ENCODE assay signal across 24 mouse cellular contexts in the genomic region with DNA sequence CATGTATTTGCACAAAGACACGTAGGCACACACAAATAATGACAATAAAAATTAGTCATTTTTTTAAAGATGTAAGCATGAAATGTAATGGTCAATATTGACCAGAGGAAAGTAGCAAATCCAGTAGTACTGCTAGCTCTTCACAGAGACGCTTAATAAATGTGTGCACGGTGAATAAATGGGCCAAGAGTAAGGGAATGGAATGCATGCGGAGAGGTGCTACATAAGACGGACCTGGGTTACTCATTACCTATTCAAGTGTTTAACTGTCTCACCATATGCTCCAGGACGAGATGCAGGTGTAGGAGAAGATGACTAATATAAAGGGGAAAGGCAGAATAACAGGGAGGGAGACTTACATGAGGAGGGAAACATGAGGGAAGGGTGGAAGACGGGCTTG.
"Had no signal": no experiment of that assay in that cellular context is flagged by ENCODE, and none has a peak within 500 bp of the region (broad histone marks: within the 10 kb centered on the region; RNA-seq: fewer than 3 reads in every experiment).

No protein-coding gene starts in this region.

- H3K9me3 ChIP-seq: heart, embryonic 10.5 days; hindbrain, embryonic 12.5 days; intestine, embryonic 15.5 days had no signal

- H3K27me3 ChIP-seq: heart, embryonic 12.5 days; hindbrain, embryonic 12.5 days; intestine, embryonic 15.5 days; limb, embryonic 12.5 days had no signal

- ATAC-seq: hindbrain, embryonic 16.5 days; inflammation-experienced regulatory T-cells, adult 6 months; intestine, embryonic 15.5 days; intestine, postnatal 0 days had no signal

- H3K27ac ChIP-seq: gastrocnemius, adult 2 months; heart, embryonic 10.5 days; hindbrain, embryonic 10.5 days; hindbrain, embryonic 12.5 days; hindbrain, embryonic 14.5 days; intestine, embryonic 15.5 days; layer of hippocampus, adult 2 months; left cerebral cortex, adult 2 months; limb, embryonic 12.5 days had no signal

- H3K4me1 ChIP-seq: heart, embryonic 10.5 days; heart, embryonic 12.5 days; hindbrain, embryonic 10.5 days; hindbrain, embryonic 12.5 days; intestine, embryonic 15.5 days had no signal

- H3K36me3 ChIP-seq: heart, embryonic 10.5 days; heart, embryonic 12.5 days; hindbrain, embryonic 10.5 days; hindbrain, embryonic 12.5 days; intestine, embryonic 15.5 days; limb, embryonic 12.5 days had no signal

- H3K9ac ChIP-seq: heart, embryonic 12.5 days; hindbrain, embryonic 12.5 days; hindbrain, embryonic 14.5 days; intestine, embryonic 15.5 days; limb, embryonic 12.5 days had no signal

- DNase-seq: gastrocnemius, adult 2 months; gastrocnemius, postnatal 10 days; gastrocnemius, postnatal 25 days; heart, adult 18-20 months; heart, postnatal 10 days; heart, postnatal 4 days; kidney, adult 18-20 months; kidney, adult 8-10 months; kidney, postnatal 10 days; kidney, postnatal 25 days; kidney, postnatal 4 days; liver had no signal

- H3K4me3 ChIP-seq: gastrocnemius, adult 2 months; heart, embryonic 10.5 days; heart, embryonic 12.5 days; hindbrain, embryonic 10.5 days; hindbrain, embryonic 12.5 days; intestine, embryonic 15.5 days; layer of hippocampus, adult 2 months; left cerebral cortex, adult 2 months; limb, embryonic 12.5 days had no signal

- H3K4me2 ChIP-seq: heart, embryonic 12.5 days; hindbrain, embryonic 12.5 days; hindbrain, embryonic 14.5 days; intestine, embryonic 15.5 days; limb, embryonic 12.5 days had no signal
